Mouse (Mus musculus): ENCODE results near the gene Mindy4.

DNA sequence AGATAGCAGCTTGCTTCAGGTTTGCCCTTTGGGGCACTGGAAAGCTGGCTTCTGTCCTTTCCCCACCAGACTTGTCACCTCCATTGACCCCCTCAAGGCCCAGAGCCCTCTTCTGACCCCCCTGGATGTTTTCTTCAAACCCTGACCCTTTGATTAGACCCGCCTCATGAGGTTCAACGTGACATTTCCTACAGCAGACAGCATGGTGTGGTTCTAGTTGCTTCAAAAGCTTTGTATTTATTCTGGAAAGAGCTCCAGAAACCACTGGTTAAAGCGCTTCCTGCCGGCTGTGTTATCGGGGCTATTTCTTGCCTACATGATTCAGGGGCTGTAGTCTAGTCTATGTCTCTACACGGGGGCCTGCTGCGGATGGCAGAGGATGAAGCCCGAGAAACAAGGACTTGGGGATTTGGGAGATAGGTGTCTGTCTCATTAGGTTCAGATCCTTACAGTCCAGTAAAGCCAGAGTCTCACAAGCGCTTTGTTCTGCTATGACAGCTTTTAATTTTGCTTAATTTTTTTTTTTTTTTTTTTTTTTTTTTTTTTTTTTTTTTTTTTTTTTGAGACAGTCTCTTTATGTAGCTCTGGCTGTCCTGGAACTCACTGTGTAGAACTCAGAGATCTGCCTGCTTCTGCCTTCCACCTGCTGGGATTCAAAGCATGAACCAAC lies 37.5 kb downstream of the Mindy4 start:
- TF ChIP-seq CTCF (conservative IDR thresholded peaks at IDR 0.05; ENCODE audit: low read length) (no peak), POU5F1 (IDR thresholded peaks at IDR 0.05; ENCODE audit: borderline replicate concordance, low read length) (no peak)
